Mouse (Mus musculus): ENCODE measurements at regions not wholly inside any gene's neighbourhood (a gene's known extent, or its start where the extent isn't known, plus 50 kb on each side); places are given as distances from the start of the nearest gene placed in this dataset.

GRCm38 (mm10) chr3:58240775-58241174 lies 173.7 kb upstream of the Tsc22d2 start:
- no peaks in the 10 kb centered on the region for H3K4me1 ChIP-seq (ENCODE audit: control insufficient read depth in 1 of 2, insufficient read depth in 2 of 2, low read length in 2 of 2)
- no peak overlapping the region for H3K4me3 ChIP-seq (ENCODE audit: control insufficient read depth in 1 of 2, insufficient read depth in 1 of 2, low read depth in 2 of 2, low read length in 2 of 2)
- no peaks in the 10 kb centered on the region for H3K79me2 ChIP-seq (ENCODE audit: control insufficient read depth, insufficient read depth, low read length, poor library complexity)
- H3K9ac ChIP-seq (ENCODE audit: control insufficient read depth, low read depth, low read length, poor library complexity, severe bottlenecking), result no peak overlapping the region
- H3K36me3 ChIP-seq (ENCODE audit: control insufficient read depth in 1 of 2, insufficient read depth in 2 of 2, low read length in 2 of 2), result no peaks in the 10 kb centered on the region
- no peak overlapping the region for H3K27ac ChIP-seq (ENCODE audit: control insufficient read depth, low read depth, low read length)
- DNase-seq (ENCODE audit: low read depth, low spot score), result no peak
- TF ChIP-seq ZNF384 (IDR thresholded peaks at IDR 0.05; ENCODE audit: low read depth, low read length) (no peak), MXI1 (IDR thresholded peaks at IDR 0.05; ENCODE audit: low read depth, low read length) (no peak), TBP (IDR thresholded peaks at IDR 0.05; ENCODE audit: low read depth, low read length) (no peak), MYB (IDR thresholded peaks at IDR 0.05; ENCODE audit: low read depth, low read length) (no peak), USF1 (IDR thresholded peaks at IDR 0.05; ENCODE audit: low read depth, low read length) (no peak), JUND (IDR thresholded peaks at IDR 0.05; ENCODE audit: low read depth, low read length) (no peak), MAFK (IDR thresholded peaks at IDR 0.05; ENCODE audit: borderline replicate concordance, low read depth, low read length) (no peak), USF2 (IDR thresholded peaks at IDR 0.05; ENCODE audit: borderline replicate concordance in 1 of 2, insufficient read depth in 1 of 2, low read depth in 1 of 2, low read length in 2 of 2) (no peak), ELF1 (IDR thresholded peaks at IDR 0.05; ENCODE audit: low read depth, low read length) (no peak), MAX (IDR thresholded peaks at IDR 0.05; ENCODE audit: low read length) (no peak), BHLHE40 (IDR thresholded peaks at IDR 0.05; ENCODE audit: borderline replicate concordance, low read depth, low read length) (no peak), E2F4 (IDR thresholded peaks at IDR 0.05; ENCODE audit: borderline replicate concordance, low read depth, low read length) (no peak), POLR2A (IDR thresholded peaks at IDR 0.05; ENCODE audit: control insufficient read depth in 1 of 2, insufficient read depth in 1 of 2, low read depth in 1 of 2, low read length in 2 of 2, poor library complexity in 1 of 2) (no peak), ZC3H11A (IDR thresholded peaks at IDR 0.05; ENCODE audit: low read depth, low read length) (no peak), ZKSCAN1 (IDR thresholded peaks at IDR 0.05; ENCODE audit: low read depth, low read length) (no peak), TAL1 (IDR thresholded peaks at IDR 0.05; ENCODE audit: low read length) (no peak)
- H3K9me3 ChIP-seq (replicated peaks; ENCODE audit: insufficient read depth, low read length), result no peaks in the 10 kb centered on the region
- no peaks in the 10 kb centered on the region; a peak in 1 of 4 replicates for H3K27me3 ChIP-seq (ENCODE audit: control insufficient read depth in 1 of 2, insufficient read depth in 2 of 2, low read length in 2 of 2)

GRCm38 (mm10) chr3:58245361-58245760 lies 169.2 kb upstream of the Tsc22d2 start:
- TF ChIP-seq E2F4 (IDR thresholded peaks at IDR 0.05; ENCODE audit: borderline replicate concordance, low read depth, low read length) (no peak), BHLHE40 (IDR thresholded peaks at IDR 0.05; ENCODE audit: borderline replicate concordance, low read depth, low read length) (no peak), TBP (IDR thresholded peaks at IDR 0.05; ENCODE audit: low read depth, low read length) (no peak), MYB (IDR thresholded peaks at IDR 0.05; ENCODE audit: low read depth, low read length) (no peak), GABPA (IDR thresholded peaks at IDR 0.05; ENCODE audit: low read depth, low read length) (no peak), ELF1 (IDR thresholded peaks at IDR 0.05; ENCODE audit: low read depth, low read length) (no peak), ZC3H11A (IDR thresholded peaks at IDR 0.05; ENCODE audit: low read depth, low read length) (no peak), ETS1 (IDR thresholded peaks at IDR 0.05; ENCODE audit: low read depth, low read length) (no peak), HCFC1 (IDR thresholded peaks at IDR 0.05; ENCODE audit: low read depth, low read length) (no peak), POLR2A (IDR thresholded peaks at IDR 0.05; ENCODE audit: control insufficient read depth in 1 of 2, insufficient read depth in 1 of 2, low read depth in 1 of 2, low read length in 2 of 2, poor library complexity in 1 of 2) (no peak)
- Histone ChIP-seq H3K79me2 (ENCODE audit: control insufficient read depth, insufficient read depth, low read length, poor library complexity) (no peaks in the 10 kb centered on the region), H3K27ac (ENCODE audit: control insufficient read depth, low read depth, low read length) (no peak overlapping the region), H3K4me1 (ENCODE audit: control insufficient read depth in 1 of 2, insufficient read depth in 2 of 2, low read length in 2 of 2) (no peaks in the 10 kb centered on the region), H3K9ac (ENCODE audit: control insufficient read depth, low read depth, low read length, poor library complexity, severe bottlenecking) (no peak overlapping the region), H3K9me3 (replicated peaks; ENCODE audit: insufficient read depth, low read length) (no peaks in the 10 kb centered on the region), H3K4me3 (ENCODE audit: control insufficient read depth in 1 of 2, insufficient read depth in 1 of 2, low read depth in 2 of 2, low read length in 2 of 2) (no peak overlapping the region), H3K36me3 (ENCODE audit: control insufficient read depth in 1 of 2, insufficient read depth in 2 of 2, low read length in 2 of 2) (no peaks in the 10 kb centered on the region), H3K27me3 (ENCODE audit: control insufficient read depth in 1 of 2, insufficient read depth in 2 of 2, low read length in 2 of 2) (no peaks in the 10 kb centered on the region; a peak in 1 of 4 replicates)
- DNase-seq (ENCODE audit: low read depth, low spot score), result no peak

Data from MEL (cell line).